Mouse (Mus musculus): ENCODE results near the gene Orc4. TPM values are rescaled to one million over a fixed set of nuclear protein-coding genes. Genes with fewer than 3 reads are reported as not detected.
A peak's percentile ranks its signal among the peaks of the same experiment; 100 is the strongest.
"Not testable (repeated sequence)": the region's sequence is repeated elsewhere in the genome, so short reads cannot be mapped to it uniquely, and the experiment has no call there.

Gene Orc4
- polyA plus RNA-seq, 1 experiment from 2014 or later = 132 TPM

DNA sequence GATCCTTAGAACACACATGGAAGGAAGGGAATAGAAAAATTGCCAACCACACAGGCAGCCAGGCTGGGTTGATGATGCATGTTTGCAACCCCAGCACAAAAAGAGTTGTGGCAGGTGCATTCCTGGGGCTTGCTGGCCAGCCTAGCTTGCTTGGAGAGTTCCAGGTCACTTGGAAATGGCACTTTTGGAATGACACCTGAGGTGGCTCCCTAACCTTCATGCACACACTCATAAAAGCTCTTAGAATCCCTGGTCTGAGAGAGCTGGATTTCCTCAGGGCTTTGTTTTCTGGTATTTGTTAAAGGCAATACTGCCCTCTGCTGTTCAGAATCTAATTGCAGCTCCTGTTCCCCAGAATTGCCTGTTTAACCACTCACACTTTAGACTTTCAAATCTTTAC is 64.1 kb downstream of the Orc4 start:
- H3K9ac ChIP-seq = no peak overlapping the region
- no peak overlapping the region for H3K4me3 ChIP-seq (replicated peaks)
- H3K4me2 ChIP-seq = no peak overlapping the region
- peak; percentile 75; the same call in 1 of the 2 replicates for ATAC-seq (ENCODE audit: low FRiP score)
- H3K4me1 ChIP-seq = no peaks in the 10 kb centered on the region
- no peaks in the 10 kb centered on the region for H3K27me3 ChIP-seq
- H3K36me3 ChIP-seq (replicated peaks) = no peaks in the 10 kb centered on the region; the same call in 1 of the 2 replicates
- no peak overlapping the region for H3K27ac ChIP-seq
- H3K9me3 ChIP-seq = no peaks in the 10 kb centered on the region

DNA sequence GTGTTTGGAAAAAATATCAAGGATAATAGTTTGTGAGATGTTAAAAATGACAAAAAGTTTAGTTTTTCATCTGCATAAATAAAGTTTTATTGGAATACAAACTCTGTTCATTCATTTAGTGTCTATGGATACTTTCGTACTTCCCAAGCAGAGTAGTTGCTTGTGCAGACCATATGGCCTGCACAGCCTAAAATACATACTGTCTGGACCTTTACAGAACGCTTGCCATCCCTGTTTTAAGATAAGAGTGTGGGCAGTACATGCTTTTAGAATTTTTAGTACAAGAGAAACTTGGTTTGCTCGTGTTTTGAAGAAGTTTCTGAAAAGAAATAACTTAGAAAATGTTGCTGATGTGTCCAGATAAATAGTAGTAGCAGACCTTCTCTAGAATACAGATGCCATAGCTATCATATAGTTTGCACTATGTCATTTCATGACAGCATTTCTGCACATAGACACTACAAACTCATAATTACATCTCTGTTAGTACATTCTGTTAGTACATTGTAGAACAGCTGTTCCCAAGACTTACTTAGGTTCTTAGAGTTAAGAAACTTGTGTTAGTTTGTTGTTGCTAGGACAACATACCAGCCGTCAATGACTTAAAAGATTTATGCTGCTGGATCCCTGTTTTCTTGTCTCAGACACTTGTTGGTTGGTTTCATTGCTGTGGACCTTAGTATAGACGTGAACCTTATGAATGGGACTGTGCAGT is 81.7 kb downstream of the Orc4 start:
- 86% methylated on average over 5 of the region's 5 CpGs for WGBS
- Histone ChIP-seq H3K4me3 (replicated peaks) (no peak overlapping the region), H3K9me3 (no peaks in the 10 kb centered on the region), H3K4me1 (peaks cover 4% of the 10 kb centered on the region; the same call in 1 of the 2 replicates), H3K9ac (no peak overlapping the region), H3K36me3 (replicated peaks) (no peaks in the 10 kb centered on the region), H3K27ac (no peak overlapping the region), H3K4me2 (no peak overlapping the region), H3K27me3 (no peaks in the 10 kb centered on the region)
- no peak for ATAC-seq (ENCODE audit: low FRiP score)

DNA sequence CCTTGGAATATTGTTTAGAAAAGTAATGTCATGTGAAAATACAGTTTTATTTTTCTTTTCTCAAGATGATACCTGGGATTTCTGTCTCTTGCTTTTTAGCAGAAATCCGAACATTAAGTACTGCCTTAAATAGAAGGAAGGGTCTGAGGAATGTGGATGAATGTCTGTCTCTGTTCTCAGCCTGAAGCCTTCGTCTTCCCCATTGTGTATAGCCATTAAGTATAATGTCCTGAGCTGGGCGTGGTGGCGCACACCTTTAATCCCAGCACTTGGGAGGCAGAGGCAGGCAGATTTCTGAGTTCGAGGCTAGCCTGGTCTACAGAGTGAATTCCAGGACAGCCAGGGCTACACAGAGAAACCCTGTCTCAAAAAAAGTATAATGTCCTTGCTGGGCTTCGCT is 84.5 kb downstream of the Orc4 start:
- not testable (repeated sequence) for H3K4me2 ChIP-seq; H3K27ac ChIP-seq; H3K4me3 ChIP-seq (replicated peaks); H3K36me3 ChIP-seq (replicated peaks); H3K27me3 ChIP-seq; ATAC-seq (ENCODE audit: low FRiP score); H3K9ac ChIP-seq; H3K9me3 ChIP-seq; H3K4me1 ChIP-seq
- 96% methylated on average over 6 of the region's 6 CpGs for WGBS

Other genes starting within 250 kb of the Orc4 start
- 41.5 and 42.8 TPM in 2 replicates for gene Acvr2a, start 136.2 kb downstream of the Orc4 start, polyA plus RNA-seq (2016; fragmentation: Nextera tagmentation; extraction: Ambion mirVana)
- 36.0 and 37.0 TPM in 2 replicates for gene Mbd5, start 769 bp downstream of the Orc4 start, polyA plus RNA-seq (2016; fragmentation: Nextera tagmentation; extraction: Ambion mirVana)